In genomic region chr3:137969951-137970350, GRCm38 (mm10) we compare ENCODE assay signal across 7 mouse cellular contexts. TPM values are rescaled to one million over a fixed set of nuclear protein-coding genes. Genes with fewer than 3 reads are reported as not detected.
DNase-seq lines count a peak whose midpoint lies in the region; ATAC-seq and TF ChIP-seq lines count a peak whose summit lies in the region.

No protein-coding gene starts in this region.

- H3K4me2 ChIP-seq in lung, embryonic 14.5 days = peak overlapping the region; percentile 13
- peak overlapping the region; percentile 17; the same call in 1 of the 2 replicates for H3K4me2 ChIP-seq in embryonic facial prominence, embryonic 15.5 days (replicated peaks)
- H3K4me2 ChIP-seq in intestine, embryonic 14.5 days (ENCODE audit: low read length) = peak overlapping the region; percentile 29
- H3K4me2 ChIP-seq in midbrain, embryonic 16.5 days (ENCODE audit: low read length) = peak overlapping the region; percentile 37

- no peaks in the 10 kb centered on the region for H3K36me3 ChIP-seq in lung, embryonic 14.5 days (ENCODE audit: insufficient read depth)
- H3K36me3 ChIP-seq in embryonic facial prominence, embryonic 15.5 days = no peaks in the 10 kb centered on the region
- H3K36me3 ChIP-seq in intestine, embryonic 14.5 days (ENCODE audit: control insufficient read depth, insufficient read depth, low read length) = no peaks in the 10 kb centered on the region
- no peaks in the 10 kb centered on the region for H3K36me3 ChIP-seq in midbrain, embryonic 16.5 days (ENCODE audit: control insufficient read depth, insufficient read depth, low read length)

- WGBS in lung, embryonic 14.5 days = 47% methylated on average over 12 of the region's 12 CpGs
- WGBS in embryonic facial prominence, embryonic 15.5 days = 41% methylated on average over 12 of the region's 12 CpGs
- 47% methylated on average over 12 of the region's 12 CpGs for whole genome bisulfite sequencing in intestine, embryonic 14.5 days
- 47% methylated on average over 12 of the region's 12 CpGs for WGBS in midbrain, embryonic 16.5 days

- peak; percentile 58 for DNase-seq in lung, embryonic 14.5 days
- no peak for DNase-seq in lung, adult 18-20 months
- DNase-seq in intestine, embryonic 14.5 days (ENCODE audit: low spot score) = no peak
- no peak for DNase-seq in layer of hippocampus, postnatal 14 days (ENCODE audit: low spot score in 2 of 2)
- DNase-seq in left cerebral cortex, adult 8-10 months (ENCODE audit: low spot score in 2 of 2) = no peak

- no peak for TF ChIP-seq CTCF in lung, embryonic 14.5 days (IDR thresholded peaks at IDR 0.05; ENCODE audit: low read depth)

- no peaks in the 10 kb centered on the region for H3K27me3 ChIP-seq in lung, embryonic 14.5 days (ENCODE audit: insufficient read depth, low read length)
- no peaks in the 10 kb centered on the region for H3K27me3 ChIP-seq in embryonic facial prominence, embryonic 15.5 days
- no peaks in the 10 kb centered on the region for H3K27me3 ChIP-seq in intestine, embryonic 14.5 days (replicated peaks; ENCODE audit: control insufficient read depth, insufficient read depth, low read length)
- no peaks in the 10 kb centered on the region for H3K27me3 ChIP-seq in midbrain, embryonic 16.5 days (ENCODE audit: control insufficient read depth, insufficient read depth, low read depth, low read length)

- peak overlapping the region; percentile 2; the same call in 1 of the 2 replicates for H3K9ac ChIP-seq in lung, embryonic 14.5 days
- no peak overlapping the region for H3K9ac ChIP-seq in embryonic facial prominence, embryonic 15.5 days
- H3K9ac ChIP-seq in intestine, embryonic 14.5 days (ENCODE audit: low read length) = no peak overlapping the region
- H3K9ac ChIP-seq in midbrain, embryonic 16.5 days (ENCODE audit: low read depth, low read length) = no peak overlapping the region

- H3K9me3 ChIP-seq in lung, embryonic 14.5 days (ENCODE audit: low read depth, low read length) = no peaks in the 10 kb centered on the region
- H3K9me3 ChIP-seq in embryonic facial prominence, embryonic 15.5 days (replicated peaks) = no peaks in the 10 kb centered on the region
- no peaks in the 10 kb centered on the region for H3K9me3 ChIP-seq in intestine, embryonic 14.5 days (ENCODE audit: control insufficient read depth, low read length)
- H3K9me3 ChIP-seq in midbrain, embryonic 16.5 days (replicated peaks; ENCODE audit: control insufficient read depth, low read length, poor library complexity, severe bottlenecking) = no peaks in the 10 kb centered on the region

- ATAC-seq in lung, embryonic 14.5 days (ENCODE audit: insufficient read depth) = 0 out of 2 replicates have a peak, but pooled peaks have one; percentile 13
- ATAC-seq in embryonic facial prominence, embryonic 15.5 days (ENCODE audit: insufficient number of reproducible peaks, low FRiP score, low TSS enrichment, low read depth) = no peak
- no peak for ATAC-seq in intestine, embryonic 14.5 days (replicated peaks; ENCODE audit: low FRiP score, low TSS enrichment, low read depth)
- no peak for ATAC-seq in midbrain, embryonic 16.5 days

- H3K4me1 ChIP-seq in lung, embryonic 14.5 days (ENCODE audit: insufficient read depth) = peaks cover 2% of the 10 kb centered on the region; the same call in 1 of the 2 replicates
- peaks cover 4% of the 10 kb centered on the region; the same call in 1 of the 2 replicates for H3K4me1 ChIP-seq in embryonic facial prominence, embryonic 15.5 days
- H3K4me1 ChIP-seq in intestine, embryonic 14.5 days (replicated peaks; ENCODE audit: control insufficient read depth, insufficient read depth, low read length) = 0 out of 2 replicates have a peak, but pooled peaks cover 3% of the 10 kb centered on the region
- no peaks in the 10 kb centered on the region for H3K4me1 ChIP-seq in midbrain, embryonic 16.5 days (ENCODE audit: control insufficient read depth, insufficient read depth, low read length)

- no peak overlapping the region for H3K27ac ChIP-seq in lung, embryonic 14.5 days (ENCODE audit: low read depth)
- H3K27ac ChIP-seq in embryonic facial prominence, embryonic 15.5 days (replicated peaks) = no peak overlapping the region
- no peak overlapping the region for H3K27ac ChIP-seq in intestine, embryonic 14.5 days (ENCODE audit: low read depth)
- no peak overlapping the region for H3K27ac ChIP-seq in midbrain, embryonic 16.5 days (ENCODE audit: low read length)

- H3K4me3 ChIP-seq in lung, embryonic 14.5 days (ENCODE audit: low read depth, low read length) = no peak overlapping the region
- no peak overlapping the region for H3K4me3 ChIP-seq in embryonic facial prominence, embryonic 15.5 days (replicated peaks)
- H3K4me3 ChIP-seq in intestine, embryonic 14.5 days (ENCODE audit: low read depth, low read length) = no peak overlapping the region
- H3K4me3 ChIP-seq in midbrain, embryonic 16.5 days (ENCODE audit: low read depth, low read length) = peak overlapping the region; percentile 29

RNA-seq across cellular contexts. Expression of gene Dapp1, which starts 11.4 kb away (rescaled TPM):
- 8.0 and 8.1 TPM in 2 replicates for polyA plus RNA-seq in lung, embryonic 14.5 days (2014; fragmentation: Nextera tagmentation; extraction: Ambion mirVana)
- 11.5 and 15.9 TPM in 2 replicates for polyA plus RNA-seq in embryonic facial prominence, embryonic 15.5 days (2015; fragmentation: Nextera tagmentation; extraction: Ambion mirVana)
- polyA plus RNA-seq in intestine, embryonic 14.5 days (2014; fragmentation: Nextera tagmentation; extraction: Ambion mirVana) = 14.4 and 14.5 TPM in 2 replicates
- 1.5 and 2.7 TPM in 2 replicates for polyA plus RNA-seq in midbrain, embryonic 16.5 days (2015; fragmentation: Nextera tagmentation; extraction: Ambion mirVana)
- 1 to 10 TPM; 3.6 to 5.3 TPM for total RNA-seq in layer of hippocampus, postnatal 14 days (2021)
- 1 to 10 TPM; 3.4 to 5.9 (median 4.7) TPM for total RNA-seq in left cerebral cortex, adult 8-10 months (2022)

RNA-seq across cellular contexts. Expression of gene Lamtor3, which starts 51.6 kb away (rescaled TPM):
- polyA plus RNA-seq in lung, embryonic 14.5 days (2014; fragmentation: Nextera tagmentation; extraction: Ambion mirVana) = 97.2 and 103 TPM in 2 replicates
- 110 and 116 TPM in 2 replicates for polyA plus RNA-seq in embryonic facial prominence, embryonic 15.5 days (2015; fragmentation: Nextera tagmentation; extraction: Ambion mirVana)
- polyA plus RNA-seq in intestine, embryonic 14.5 days (2014; fragmentation: Nextera tagmentation; extraction: Ambion mirVana) = 106 and 110 TPM in 2 replicates
- 132 and 133 TPM in 2 replicates for polyA plus RNA-seq in midbrain, embryonic 16.5 days (2015; fragmentation: Nextera tagmentation; extraction: Ambion mirVana)
- 10 to 100 TPM; 62.9 to 65.8 TPM for total RNA-seq in layer of hippocampus, postnatal 14 days (2021)
- total RNA-seq in left cerebral cortex, adult 8-10 months (2022) = 10 to 100 TPM; 62.0 to 71.8 (median 65.0) TPM
